Mouse (Mus musculus) stomach, embryonic 15.5 days (tissue): ENCODE measurements at regions not wholly inside any gene's neighbourhood (a gene's known extent, or its start where the extent isn't known, plus 50 kb on each side); places are given as distances from the start of the nearest gene placed in this dataset.

ENCODE experiments used
- ATAC-seq: fragments of 200-750 bp; cut with Nextera tagmentation; 2 replicates; pipeline ENCODE4 v1.8.0; 2017; ENCODE audit warnings: low read depth, moderate number of reproducible peaks, moderate TSS enrichment; ENCODE audit not compliant: insufficient read depth, low FRiP score
- H3K27ac ChIP-seq: fragments of 300-500 bp; sonication (generic); 2 replicates; pipeline ENCODE4 v1.5.1; 2015; ENCODE audit warnings: mild to moderate bottlenecking, inconsistent platforms
- H3K27me3 ChIP-seq: fragments of 300-500 bp; sonication (generic); replicated peaks from 2 replicates; pipeline ENCODE4 v1.6.1; 2015; ENCODE audit warnings: inconsistent platforms
- H3K36me3 ChIP-seq: fragments of 300-500 bp; sonication (generic); 2 replicates; pipeline ENCODE4 v1.6.1; 2015; ENCODE audit warnings: inconsistent platforms
- H3K4me1 ChIP-seq: fragments of 300-500 bp; sonication (generic); 2 replicates; pipeline ENCODE4 v1.6.1; 2015; ENCODE audit warnings: inconsistent platforms
- H3K4me2 ChIP-seq: fragments of 300-500 bp; sonication (generic); 2 replicates; pipeline ENCODE4 v1.6.1; 2015; ENCODE audit warnings: mild to moderate bottlenecking, inconsistent platforms
- H3K4me3 ChIP-seq: fragments of 300-500 bp; sonication (generic); replicated peaks from 2 replicates; pipeline ENCODE4 v1.5.1; 2015; ENCODE audit warnings: inconsistent platforms
- H3K9ac ChIP-seq: fragments of 300-500 bp; sonication (generic); 2 replicates; pipeline ENCODE4 v1.6.1; 2015; ENCODE audit warnings: inconsistent platforms
- H3K9me3 ChIP-seq: fragments of 300-500 bp; sonication (generic); 2 replicates; pipeline ENCODE4 v1.6.1; 2016; ENCODE audit warnings: inconsistent platforms
- whole genome bisulfite sequencing: fragments of 180-500 bp; shearing (Covaris S2); methylation state at CpG from one replicate; pipeline ENCODE4 v1.1.7; 2015; 5-methylcytosine and 5-hydroxymethylcytosine counted together

GRCm38 (mm10) chr11:111897001-111897400, 831.0 kb downstream of the Kcnj2 start:
- H3K4me1 ChIP-seq, result no peaks in the 10 kb centered on the region
- H3K27me3 ChIP-seq, result no peaks in the 10 kb centered on the region
- no peak overlapping the region for H3K27ac ChIP-seq
- no peak overlapping the region for H3K4me2 ChIP-seq
- ATAC-seq, result no peak
- 80% methylated on average over 6 of the region's 6 CpGs for WGBS
- no peak overlapping the region for H3K9ac ChIP-seq
- H3K36me3 ChIP-seq, result no peaks in the 10 kb centered on the region
- H3K4me3 ChIP-seq, result no peak overlapping the region
- no peaks in the 10 kb centered on the region for H3K9me3 ChIP-seq

- WGBS, result 71% methylated on average over 4 of the region's 4 CpGs
- ATAC-seq, result no peak
These were observed 838.1 kb downstream of the Kcnj2 start for GRCm38 (mm10) chr11:111904086-111904485.

GRCm38 (mm10) chr11:111913891-111914290, 847.9 kb downstream of the Kcnj2 start:
- WGBS, result 81% methylated on average over 8 of the region's 8 CpGs
- H3K4me3 ChIP-seq, result no peak overlapping the region
- no peak overlapping the region for H3K27ac ChIP-seq
- no peaks in the 10 kb centered on the region for H3K9me3 ChIP-seq
- H3K36me3 ChIP-seq, result no peaks in the 10 kb centered on the region
- ATAC-seq, result no peak
- no peak overlapping the region for H3K9ac ChIP-seq
- no peak overlapping the region for H3K4me2 ChIP-seq
- H3K4me1 ChIP-seq, result no peaks in the 10 kb centered on the region
- no peaks in the 10 kb centered on the region for H3K27me3 ChIP-seq

More at GRCm38 (mm10) chr11:111904086-111904485, 838.1 kb downstream of the Kcnj2 start:
- Histone ChIP-seq H3K4me1 (no peaks in the 10 kb centered on the region), H3K9ac (no peak overlapping the region), H3K27me3 (no peaks in the 10 kb centered on the region), H3K36me3 (no peaks in the 10 kb centered on the region), H3K4me2 (no peak overlapping the region), H3K9me3 (no peaks in the 10 kb centered on the region), H3K27ac (no peak overlapping the region), H3K4me3 (no peak overlapping the region)

- no peaks in the 10 kb centered on the region for H3K27me3 ChIP-seq
- no peak overlapping the region for H3K4me3 ChIP-seq
- ATAC-seq, result no peak
- WGBS, result 90% methylated on average over 1 of the region's 1 CpGs
- no peak overlapping the region for H3K27ac ChIP-seq
- H3K4me1 ChIP-seq, result no peaks in the 10 kb centered on the region
- H3K4me2 ChIP-seq, result no peak overlapping the region
- H3K9me3 ChIP-seq, result no peaks in the 10 kb centered on the region
- no peaks in the 10 kb centered on the region for H3K36me3 ChIP-seq
- H3K9ac ChIP-seq, result no peak overlapping the region
These were observed 855.7 kb upstream of the Sox9 start for GRCm38 (mm10) chr11:111926336-111926735.

- Histone ChIP-seq H3K9me3 (no peaks in the 10 kb centered on the region), H3K4me2 (no peak overlapping the region), H3K9ac (no peak overlapping the region), H3K4me1 (no peaks in the 10 kb centered on the region), H3K27ac (no peak overlapping the region), H3K27me3 (no peaks in the 10 kb centered on the region), H3K36me3 (no peaks in the 10 kb centered on the region), H3K4me3 (no peak overlapping the region)
- no peak for ATAC-seq
- 74% methylated on average over 10 of the region's 10 CpGs for WGBS
These were observed 852.7 kb upstream of the Sox9 start for GRCm38 (mm10) chr11:111929366-111929765.

GRCm38 (mm10) chr11:111932052-111932451, 850.0 kb upstream of the Sox9 start:
- Histone ChIP-seq H3K4me2 (no peak overlapping the region), H3K27ac (no peak overlapping the region), H3K4me3 (no peak overlapping the region), H3K27me3 (no peaks in the 10 kb centered on the region), H3K4me1 (no peaks in the 10 kb centered on the region), H3K9me3 (no peaks in the 10 kb centered on the region), H3K36me3 (no peaks in the 10 kb centered on the region), H3K9ac (no peak overlapping the region)
- WGBS, result 50% methylated on average over 1 of the region's 1 CpGs
- ATAC-seq, result no peak

- Histone ChIP-seq H3K27me3 (no peaks in the 10 kb centered on the region), H3K36me3 (no peaks in the 10 kb centered on the region), H3K27ac (no peak overlapping the region), H3K4me2 (no peak overlapping the region), H3K4me1 (no peaks in the 10 kb centered on the region), H3K4me3 (no peak overlapping the region), H3K9me3 (no peaks in the 10 kb centered on the region), H3K9ac (no peak overlapping the region)
- WGBS, result 47% methylated on average over 8 of the region's 8 CpGs
- no peak for ATAC-seq
These were observed 837.7 kb upstream of the Sox9 start for GRCm38 (mm10) chr11:111944282-111944681.

GRCm38 (mm10) chr11:111945806-111946205, 836.2 kb upstream of the Sox9 start:
- Histone ChIP-seq H3K27ac (no peak overlapping the region), H3K9ac (no peak overlapping the region), H3K27me3 (no peaks in the 10 kb centered on the region), H3K4me1 (no peaks in the 10 kb centered on the region), H3K4me2 (no peak overlapping the region), H3K36me3 (no peaks in the 10 kb centered on the region), H3K9me3 (no peaks in the 10 kb centered on the region), H3K4me3 (no peak overlapping the region)
- no peak for ATAC-seq

- Histone ChIP-seq H3K27ac (no peak overlapping the region), H3K4me2 (no peak overlapping the region), H3K27me3 (no peaks in the 10 kb centered on the region), H3K4me1 (no peaks in the 10 kb centered on the region), H3K36me3 (no peaks in the 10 kb centered on the region), H3K9ac (no peak overlapping the region), H3K4me3 (no peak overlapping the region), H3K9me3 (no peaks in the 10 kb centered on the region)
- WGBS, result 83% methylated on average over 6 of the region's 6 CpGs
- ATAC-seq, result no peak
These were observed 834.4 kb upstream of the Sox9 start for GRCm38 (mm10) chr11:111947671-111948070.

- ATAC-seq, result no peak
- no peak overlapping the region for H3K9ac ChIP-seq
- WGBS, result 77% methylated on average over 5 of the region's 5 CpGs
These were observed 828.6 kb upstream of the Sox9 start for GRCm38 (mm10) chr11:111953421-111953820.

GRCm38 (mm10) chr11:111957721-111958287, 824.2 kb upstream of the Sox9 start:
- no peaks in the 10 kb centered on the region for H3K4me1 ChIP-seq
- no peak overlapping the region for H3K4me3 ChIP-seq
- no peaks in the 10 kb centered on the region for H3K9me3 ChIP-seq
- H3K9ac ChIP-seq, result no peak overlapping the region
- no peaks in the 10 kb centered on the region for H3K36me3 ChIP-seq
- 53% methylated on average over 5 of the region's 5 CpGs for WGBS
- H3K27ac ChIP-seq, result no peak overlapping the region
- H3K4me2 ChIP-seq, result no peak overlapping the region
- no peak for ATAC-seq
- H3K27me3 ChIP-seq, result no peaks in the 10 kb centered on the region

More at GRCm38 (mm10) chr11:111953421-111953820, 828.6 kb upstream of the Sox9 start:
- no peaks in the 10 kb centered on the region for H3K27me3 ChIP-seq
- no peaks in the 10 kb centered on the region for H3K36me3 ChIP-seq
- no peak overlapping the region for H3K27ac ChIP-seq
- H3K4me1 ChIP-seq, result no peaks in the 10 kb centered on the region
- H3K9me3 ChIP-seq, result no peaks in the 10 kb centered on the region
- H3K4me3 ChIP-seq, result no peak overlapping the region
- no peak overlapping the region for H3K4me2 ChIP-seq

- ATAC-seq, result no peak
- Histone ChIP-seq H3K4me1 (no peaks in the 10 kb centered on the region), H3K27me3 (no peaks in the 10 kb centered on the region), H3K36me3 (no peaks in the 10 kb centered on the region), H3K4me3 (no peak overlapping the region), H3K4me2 (no peak overlapping the region), H3K9me3 (no peaks in the 10 kb centered on the region), H3K9ac (no peak overlapping the region), H3K27ac (no peak overlapping the region)
- 56% methylated on average over 10 of the region's 10 CpGs for WGBS
These were observed 820.8 kb upstream of the Sox9 start for GRCm38 (mm10) chr11:111961047-111961837.
